Mouse (Mus musculus) lung, postnatal 4 days (tissue): ENCODE measurements at regions not wholly inside any gene's neighbourhood (a gene's known extent, or its start where the extent isn't known, plus 50 kb on each side); places are given as distances from the start of the nearest gene placed in this dataset.

Experiments used
- DNase-seq, 2 experiments: peaks; one replicate each; pipeline ENCODE4 v3.0.0; 2021

DNA sequence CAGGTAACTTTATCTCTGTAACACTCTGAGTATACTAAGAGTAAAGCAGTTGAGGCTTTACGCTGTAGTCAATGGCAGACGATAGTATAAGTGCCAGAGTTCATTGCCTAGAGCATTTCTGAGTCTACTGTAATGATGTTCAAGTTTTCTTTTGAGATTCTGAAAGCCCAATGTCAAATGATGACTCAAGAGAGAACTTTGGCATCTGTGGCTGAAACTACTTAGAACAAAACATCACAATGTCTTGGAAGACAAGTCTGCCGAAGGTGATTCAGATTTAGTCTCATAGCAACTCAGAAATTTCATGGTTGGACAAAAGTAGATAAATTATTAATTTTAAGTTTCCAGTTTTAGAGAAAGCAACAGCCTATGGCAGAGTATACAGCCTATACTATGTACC, 474.2 kb upstream of the A1bg start:
- no peak for DNase-seq

DNA sequence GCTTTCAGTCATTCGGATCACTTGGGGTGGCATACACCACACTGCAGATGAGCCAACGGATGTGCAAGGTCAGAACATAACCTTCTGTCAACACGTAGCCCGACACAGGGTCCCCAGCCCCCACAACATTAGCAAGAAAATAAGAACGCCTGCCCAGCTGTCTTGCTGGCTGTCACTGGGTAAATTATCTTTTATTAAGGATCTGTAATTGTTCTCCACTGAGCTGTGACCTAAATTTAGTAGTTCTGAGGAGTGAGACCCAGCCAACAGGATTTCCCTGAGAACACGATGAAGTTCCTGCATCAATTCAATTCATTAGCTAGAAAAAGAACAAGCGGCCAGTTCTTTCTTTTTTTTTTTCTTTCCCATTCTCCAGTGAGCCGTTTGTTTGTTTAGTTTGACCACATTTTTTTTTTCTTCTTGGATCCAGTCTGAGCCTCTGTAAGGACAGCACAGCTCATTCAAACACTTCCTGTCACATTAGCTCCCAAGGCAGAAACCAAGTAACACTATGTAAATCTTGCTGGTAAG, 472.5 kb upstream of the A1bg start:
- peak; percentile 40 to 66 for DNase-seq

DNA sequence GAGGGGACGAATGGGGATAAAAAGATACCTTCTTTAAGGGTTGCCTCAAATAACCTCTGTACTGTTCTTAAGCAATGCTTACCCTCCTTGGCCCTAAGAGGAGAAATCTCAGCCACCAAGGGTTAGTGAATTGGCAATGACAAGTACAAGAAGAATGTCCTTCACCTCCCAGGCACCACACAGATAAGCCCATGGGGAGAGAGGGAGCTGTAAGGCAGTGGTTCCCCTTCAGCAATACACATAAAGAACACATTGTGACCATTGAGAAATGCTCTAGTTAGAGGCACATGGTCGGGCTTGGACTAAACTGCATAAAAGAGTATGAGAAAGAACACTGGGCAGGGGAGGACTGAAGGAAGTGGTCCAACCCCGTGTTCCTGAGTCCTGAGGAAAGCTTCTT, 457.9 kb upstream of the A1bg start:
- no peak for DNase-seq

DNA sequence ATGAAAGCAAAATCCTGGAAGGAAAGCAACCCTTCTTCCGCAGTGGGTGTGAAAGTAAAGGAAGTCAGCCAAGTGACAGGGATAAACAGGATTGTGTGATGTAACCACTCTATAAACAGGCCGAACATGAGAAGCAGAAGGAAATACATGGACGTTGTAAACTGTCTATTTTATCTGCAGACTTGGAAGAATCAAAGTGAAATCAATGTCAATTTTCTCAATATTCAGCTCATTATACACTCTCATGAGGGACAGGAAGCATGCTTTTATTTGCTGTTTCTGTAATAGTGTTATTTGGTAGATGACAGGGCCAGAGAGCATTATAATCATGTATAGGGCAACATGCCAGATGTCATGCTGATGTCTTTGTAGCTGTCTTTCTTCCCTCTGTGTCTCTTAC, 443.5 kb upstream of the A1bg start:
- peak in 1 of 2 experiments; percentile 19 for DNase-seq

DNA sequence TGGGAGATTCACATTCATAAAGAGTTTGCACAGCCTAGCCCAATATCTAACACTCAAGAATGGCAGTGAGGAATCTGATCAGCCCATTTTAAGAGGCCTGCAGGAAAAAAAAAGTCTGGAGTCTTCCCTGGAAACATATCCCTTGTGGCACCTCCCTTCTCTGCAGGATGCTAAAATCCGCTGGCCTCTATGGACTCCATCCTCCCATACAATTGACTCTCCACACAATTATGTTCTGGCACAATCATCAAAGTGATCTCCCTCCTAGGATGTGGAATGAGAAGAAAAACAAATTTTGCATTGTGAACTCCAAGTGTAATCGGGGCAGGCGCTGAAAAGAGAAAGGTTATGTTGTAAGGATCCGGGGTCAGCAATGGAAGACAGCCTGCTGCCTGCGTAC, 442.7 kb upstream of the A1bg start:
- DNase-seq: peak in 1 of 2 experiments; percentile 4

DNA sequence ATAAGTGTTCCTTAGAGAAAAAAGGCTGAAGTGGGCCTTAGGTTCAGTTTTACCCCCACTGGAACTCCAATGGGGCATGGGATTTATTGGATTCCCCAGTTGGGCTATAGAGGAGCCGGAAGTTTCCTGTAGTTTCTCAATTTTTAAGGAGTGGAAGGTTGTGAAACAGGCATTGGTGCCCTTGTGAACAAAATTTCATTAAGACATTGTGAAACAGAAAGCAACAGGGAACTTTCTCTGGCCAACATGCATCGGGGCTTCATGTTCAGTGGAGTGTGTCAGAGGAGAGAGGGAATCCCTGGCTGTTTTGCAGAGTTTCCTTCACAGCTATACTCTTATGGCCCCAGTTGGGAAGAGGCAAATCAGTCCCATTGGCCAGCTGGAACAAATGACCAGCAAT, 441.6 kb upstream of the A1bg start:
- DNase-seq: no peak

DNA sequence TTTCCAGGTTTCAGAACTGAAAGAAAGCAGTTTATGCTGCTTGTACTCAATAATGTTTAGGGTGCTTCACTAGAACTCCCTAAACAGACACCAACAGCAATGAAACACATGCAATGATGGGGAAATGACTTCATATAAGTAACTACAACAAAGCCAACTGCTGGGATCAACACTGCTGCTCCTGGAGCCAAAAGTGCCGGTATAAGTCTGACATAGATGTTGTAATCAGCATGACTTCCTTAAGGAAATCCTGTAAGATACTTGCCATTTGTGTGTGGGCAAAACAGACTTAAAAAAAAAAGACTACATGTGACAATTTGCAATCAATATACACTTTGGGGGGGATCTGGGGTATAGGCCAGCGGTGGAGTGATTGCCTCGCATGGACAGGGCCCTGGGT, 438.4 kb upstream of the A1bg start:
- peak in 1 of 2 experiments; percentile 24 for DNase-seq

DNA sequence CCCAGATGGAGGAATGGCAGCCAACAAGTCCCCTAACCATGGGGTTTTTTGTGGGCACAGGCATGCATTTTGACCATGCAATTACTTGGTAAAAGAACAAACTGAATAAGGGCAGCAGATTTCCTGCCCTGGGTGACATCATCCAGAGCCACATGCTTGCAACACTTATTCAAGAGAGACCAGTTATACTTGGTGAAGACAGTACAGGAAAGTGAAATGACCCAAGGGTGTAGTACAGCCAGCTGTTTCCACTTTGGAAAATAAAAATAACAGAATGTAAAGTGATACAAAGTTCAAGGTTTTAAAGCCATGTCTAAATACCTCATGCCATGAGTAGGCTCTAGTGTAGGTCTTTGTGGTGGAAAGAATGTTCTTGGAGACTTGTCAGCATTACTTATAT, 432.5 kb upstream of the A1bg start:
- no peak for DNase-seq

DNA sequence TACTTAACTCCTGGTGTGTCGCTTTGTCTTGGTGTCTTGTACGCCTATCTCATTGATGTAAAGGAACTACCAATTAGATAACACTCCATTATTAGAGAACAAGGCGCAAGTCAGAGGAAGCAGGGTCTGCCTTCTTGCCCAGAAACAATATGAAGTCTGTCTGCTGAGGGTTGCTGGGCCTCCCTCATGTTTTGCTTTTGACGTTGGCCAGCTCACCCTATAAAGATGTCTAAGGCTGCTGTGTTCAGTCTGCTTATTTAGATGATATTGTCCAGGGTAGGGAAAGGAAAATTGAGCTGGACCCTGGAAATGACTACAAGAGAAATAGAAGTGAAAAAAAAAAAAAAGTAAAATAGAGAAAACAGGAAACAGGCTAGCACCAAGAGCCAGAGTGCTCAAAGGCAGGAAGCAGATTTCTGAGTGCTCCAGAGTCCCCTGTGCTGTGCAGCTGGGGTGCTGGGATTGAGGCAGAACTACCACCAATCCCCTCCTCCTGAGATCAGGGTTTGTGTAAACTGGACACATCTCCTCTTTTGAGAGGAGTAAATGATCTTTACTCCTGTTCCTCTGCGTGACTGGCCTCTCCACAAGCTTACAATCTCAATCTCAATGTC, 429.0 kb upstream of the A1bg start:
- no peak for DNase-seq

DNA sequence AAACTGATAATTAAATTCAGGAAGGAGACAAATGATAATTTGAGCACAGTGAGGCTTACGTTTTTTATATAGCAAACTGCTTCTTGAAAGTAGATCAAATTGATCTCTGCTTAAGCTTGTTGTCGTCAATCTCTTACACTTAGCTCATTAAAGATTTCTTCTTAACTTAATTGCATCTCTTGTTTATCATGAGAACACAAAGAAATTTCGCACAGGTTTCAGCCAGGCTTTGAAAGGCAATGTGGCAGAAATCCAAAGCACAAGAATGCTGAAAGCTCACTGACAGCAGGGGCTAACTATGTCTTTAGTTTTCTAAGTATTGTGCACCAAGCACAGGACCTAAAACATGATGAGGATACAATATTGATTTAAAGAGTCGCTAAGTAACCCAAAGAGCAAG, 422.3 kb upstream of the A1bg start:
- no peak for DNase-seq

DNA sequence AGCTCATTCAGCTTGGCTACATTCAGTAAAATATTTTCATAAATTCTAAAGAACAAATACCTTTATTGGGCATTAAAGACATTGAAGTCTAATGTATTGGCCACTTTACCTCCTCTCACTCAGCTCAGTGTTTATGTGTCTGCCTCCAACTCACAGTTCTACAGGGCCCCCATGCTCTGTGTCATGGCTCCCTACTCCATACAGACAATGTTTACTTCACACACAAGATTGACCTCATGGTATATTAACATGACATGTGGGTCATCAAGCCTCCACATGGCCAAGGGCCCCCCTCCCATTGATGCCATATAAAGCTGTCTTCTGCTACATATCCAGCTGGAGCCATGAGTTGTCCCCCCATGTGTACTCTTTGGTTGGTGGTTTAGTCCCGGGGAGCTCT, 419.8 kb upstream of the A1bg start:
- DNase-seq: no peak

DNA sequence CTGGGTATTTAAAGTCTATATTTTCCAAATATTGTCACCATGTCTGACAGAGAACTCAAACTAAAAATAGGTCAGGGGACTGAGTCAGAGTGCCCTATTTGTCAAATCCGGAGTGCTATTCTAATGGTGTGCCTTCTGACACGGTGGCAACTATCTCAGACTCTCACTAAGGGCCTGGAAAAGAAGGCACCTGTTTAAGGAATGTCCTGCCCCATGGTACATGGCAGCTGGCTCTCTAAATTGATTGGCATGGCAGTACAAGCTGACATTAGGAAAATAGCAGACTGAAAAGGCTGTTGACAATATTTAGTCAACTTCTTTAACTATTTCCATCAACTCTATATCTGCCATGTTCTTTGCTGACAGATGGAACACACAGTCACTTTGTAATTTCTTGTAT, 405.1 kb upstream of the A1bg start:
- no peak for DNase-seq

DNA sequence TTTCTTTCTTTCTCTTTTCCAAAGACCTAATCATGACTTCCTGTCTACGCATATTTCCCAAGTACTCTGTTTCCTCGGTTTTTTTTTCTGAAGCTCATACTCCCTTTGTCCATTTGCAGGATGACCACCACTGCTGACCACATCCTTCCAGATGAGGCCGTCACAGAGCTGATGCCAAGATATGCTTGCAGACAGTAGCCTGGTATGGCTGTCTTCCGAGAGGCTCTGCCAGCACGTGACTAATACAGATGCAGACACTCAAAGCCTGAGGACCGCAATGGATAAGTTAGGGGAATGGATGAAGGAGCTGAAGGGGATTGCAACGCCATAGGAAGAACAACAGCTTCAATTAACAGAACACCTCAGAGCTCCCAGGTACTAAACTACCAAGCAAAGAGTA, 399.4 kb upstream of the A1bg start:
- no peak for DNase-seq

DNA sequence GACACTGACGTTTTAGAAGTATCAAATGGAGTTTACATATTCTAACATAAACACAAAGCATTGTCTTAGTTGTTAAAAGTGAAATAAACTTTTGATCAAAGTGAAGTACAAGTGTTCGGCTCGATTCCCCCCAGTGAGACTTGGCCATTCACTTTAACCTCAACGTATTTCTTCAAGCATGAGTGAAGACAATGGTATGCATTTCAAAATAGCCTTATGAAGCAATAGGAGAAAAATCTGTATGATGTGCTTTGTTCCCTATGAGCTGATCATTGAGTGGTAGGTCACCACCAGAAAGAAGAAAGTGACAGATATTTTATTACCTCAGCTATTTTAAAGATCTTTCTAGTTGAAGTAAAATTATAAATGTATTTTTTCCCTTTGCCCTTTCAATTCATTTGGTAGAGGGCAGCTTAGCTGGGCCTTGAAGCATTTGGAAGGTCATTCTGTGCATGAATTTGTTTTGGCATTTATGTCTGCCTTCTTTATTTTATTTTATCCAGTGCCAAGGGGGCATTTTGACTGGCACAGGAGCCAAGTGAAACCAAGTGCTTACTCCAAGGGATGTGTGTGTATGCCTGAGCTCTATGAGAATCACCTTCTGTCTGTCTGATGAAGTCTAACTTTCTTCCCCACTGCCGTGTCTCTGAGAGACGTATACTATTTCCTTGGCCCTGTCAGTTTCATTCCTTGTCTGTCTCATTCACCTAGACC, 386.8 kb upstream of the A1bg start:
- no peak for DNase-seq

DNA sequence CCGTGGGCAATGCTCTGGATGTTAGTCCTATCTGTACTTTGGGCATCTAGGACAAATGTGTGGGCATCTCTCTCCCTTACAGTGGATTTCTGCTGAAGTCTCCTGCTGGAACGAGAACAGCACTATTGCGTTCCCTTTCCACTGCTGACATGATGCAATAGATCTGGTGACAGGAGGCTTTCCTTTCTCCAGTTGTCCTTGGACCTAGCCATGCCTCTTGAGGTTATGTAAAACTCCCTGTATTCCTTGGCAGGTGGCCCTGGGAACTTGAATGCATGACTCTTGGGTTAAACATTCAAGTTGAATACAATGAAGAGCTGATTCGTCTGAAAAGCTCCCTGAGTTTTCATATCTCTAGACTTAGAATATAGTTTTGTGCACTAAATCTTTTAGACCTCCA, 386.1 kb upstream of the A1bg start:
- peak; percentile 33 to 46 for DNase-seq

DNA sequence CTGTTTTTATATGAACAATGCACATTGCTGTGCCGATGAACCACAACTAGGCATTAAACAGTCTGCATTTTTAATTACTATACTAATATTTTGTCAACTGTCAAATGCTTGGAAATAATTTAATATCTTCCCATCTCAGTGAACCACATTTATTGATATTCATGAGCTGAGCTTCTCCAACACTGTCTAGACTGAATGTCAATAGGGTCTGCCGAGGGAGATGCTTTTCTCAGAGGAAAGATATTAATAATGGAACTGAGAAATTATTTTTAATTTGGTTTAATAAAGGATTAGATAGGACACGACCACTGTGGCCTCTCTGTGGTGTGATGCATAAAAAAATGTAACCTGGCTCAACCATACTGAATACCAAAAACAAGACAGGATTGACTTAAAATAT, 381.7 kb upstream of the A1bg start:
- no peak for DNase-seq

DNA sequence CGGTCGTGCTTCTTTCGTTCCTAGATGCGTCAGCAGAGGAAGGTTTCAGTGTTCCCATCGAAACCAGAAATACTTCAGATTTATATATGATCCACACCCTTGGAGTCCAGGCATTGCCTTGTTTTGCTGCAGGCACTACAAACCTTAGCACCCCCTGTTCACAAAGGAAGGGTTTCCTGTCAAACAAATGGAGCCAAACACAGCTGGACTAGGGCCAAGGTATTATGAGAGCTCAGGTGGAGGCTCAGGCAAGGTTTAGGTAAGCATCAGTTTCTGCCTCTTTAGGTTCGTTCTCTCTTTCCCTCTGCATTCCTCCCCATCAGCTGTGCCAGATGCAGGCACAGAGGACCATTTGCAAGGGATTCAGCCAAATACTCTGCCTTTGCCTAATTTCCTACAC, 377.0 kb upstream of the A1bg start:
- DNase-seq: no peak

DNA sequence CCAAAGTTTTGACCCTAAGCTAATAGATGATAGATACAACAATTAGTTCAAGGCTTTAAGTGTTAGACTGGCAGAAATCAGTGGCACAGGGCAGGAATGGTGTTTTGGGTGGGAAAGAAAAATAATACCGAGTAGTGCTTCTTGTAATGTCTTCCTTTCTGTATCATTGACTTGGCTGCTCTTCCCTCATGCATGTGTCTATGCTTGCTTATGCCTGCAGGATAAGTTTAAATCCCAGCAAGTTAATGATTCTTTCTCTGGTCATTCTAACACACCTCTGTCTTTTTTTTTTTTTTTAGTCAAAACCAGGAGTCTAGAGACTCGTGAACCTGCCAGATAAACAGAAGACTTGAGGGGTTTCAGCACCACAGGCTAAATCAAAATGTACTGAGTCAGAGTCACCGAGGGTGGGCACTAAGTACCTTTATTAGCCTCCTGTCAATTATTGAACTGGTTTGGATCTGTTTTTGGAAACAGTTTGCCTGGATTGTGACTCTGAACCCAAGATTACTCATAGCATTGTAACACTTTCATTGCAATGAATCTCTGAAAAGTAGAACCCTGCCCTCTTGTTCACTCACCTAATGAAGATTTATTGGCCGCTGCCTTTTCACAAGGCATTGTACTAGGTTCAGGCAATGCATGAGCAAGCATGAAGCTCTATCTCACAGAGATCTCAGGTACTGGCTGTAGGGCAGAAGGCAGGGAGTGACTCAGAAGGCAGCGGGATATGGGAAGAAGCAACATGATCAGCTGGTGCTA, 374.8 kb upstream of the A1bg start:
- no peak for DNase-seq

DNA sequence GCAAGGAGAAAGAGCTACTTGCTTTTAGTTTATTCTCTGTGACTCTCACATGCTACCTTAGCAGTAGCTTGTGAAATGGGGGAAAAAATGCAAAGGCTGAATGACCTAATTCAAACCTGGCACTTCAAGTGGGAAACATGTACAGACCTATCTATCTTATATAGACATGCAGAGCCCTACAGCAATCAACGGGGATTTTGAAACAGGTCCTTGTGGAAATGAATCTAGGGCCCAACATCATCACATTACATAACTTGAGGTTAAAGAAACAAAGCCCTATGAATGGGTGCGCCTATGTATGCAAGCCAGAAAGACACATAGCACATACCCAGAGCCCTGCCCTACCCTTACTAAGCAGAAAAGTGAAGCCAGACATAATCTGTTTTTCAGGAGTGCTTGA, 371.8 kb upstream of the A1bg start:
- DNase-seq: no peak

DNA sequence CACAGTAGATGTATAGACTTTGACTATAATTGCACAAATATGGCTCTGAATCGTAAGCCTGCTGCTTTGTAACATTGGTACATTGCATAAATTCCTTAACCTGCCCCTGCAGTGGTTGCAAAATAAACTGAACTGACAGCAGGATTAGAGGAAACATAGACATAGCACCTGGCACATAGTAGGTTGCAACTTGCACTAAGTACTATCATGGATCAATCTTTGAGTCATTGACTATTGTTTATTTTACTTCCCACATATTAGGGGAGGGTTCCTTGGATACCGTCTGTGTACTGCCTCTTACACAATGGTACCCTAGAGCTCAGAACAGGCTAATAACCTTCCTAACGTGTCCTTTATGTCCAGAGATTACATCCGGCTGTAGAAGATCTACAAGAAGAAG, 371.3 kb upstream of the A1bg start:
- DNase-seq: no peak

DNA sequence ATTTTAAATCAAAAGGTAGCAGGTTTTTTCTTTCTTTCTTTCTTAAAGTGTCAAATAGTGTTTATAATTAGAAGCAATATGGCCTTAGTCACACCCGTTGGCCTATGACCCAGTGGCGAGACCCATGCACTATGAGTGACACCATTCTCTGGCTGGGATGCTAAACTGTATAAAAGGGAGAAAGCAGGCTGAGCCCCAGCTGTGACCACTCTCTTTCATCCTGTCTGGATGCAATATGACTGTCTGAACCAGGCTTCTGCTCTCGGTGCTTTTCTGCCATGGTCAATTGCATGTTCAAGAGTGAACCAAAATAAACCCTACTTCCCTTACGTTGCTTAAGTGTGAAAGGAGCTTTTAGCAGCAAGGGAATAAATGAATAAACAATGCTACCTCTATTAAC, 346.0 kb upstream of the A1bg start:
- DNase-seq: peak; percentile 7 to 28

DNA sequence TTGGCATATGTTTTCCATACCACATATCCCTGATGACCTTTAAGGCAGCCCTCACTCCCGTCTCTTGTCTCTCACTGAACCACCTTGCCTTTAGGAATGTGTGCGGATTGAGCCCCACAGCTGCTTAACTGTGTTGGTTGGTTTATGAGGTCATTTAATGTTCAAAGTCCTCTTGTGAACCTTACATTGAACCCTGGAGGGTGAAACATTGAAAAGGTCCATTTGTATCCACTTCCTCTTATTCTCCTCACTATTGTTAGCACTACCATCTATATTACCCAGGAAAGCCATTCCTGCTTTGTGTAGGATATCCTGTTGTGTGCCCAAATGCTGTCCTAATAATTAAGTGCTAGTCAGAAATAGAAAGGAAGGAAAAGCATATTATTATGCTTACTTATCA, 336.2 kb upstream of the A1bg start:
- no peak for DNase-seq

DNA sequence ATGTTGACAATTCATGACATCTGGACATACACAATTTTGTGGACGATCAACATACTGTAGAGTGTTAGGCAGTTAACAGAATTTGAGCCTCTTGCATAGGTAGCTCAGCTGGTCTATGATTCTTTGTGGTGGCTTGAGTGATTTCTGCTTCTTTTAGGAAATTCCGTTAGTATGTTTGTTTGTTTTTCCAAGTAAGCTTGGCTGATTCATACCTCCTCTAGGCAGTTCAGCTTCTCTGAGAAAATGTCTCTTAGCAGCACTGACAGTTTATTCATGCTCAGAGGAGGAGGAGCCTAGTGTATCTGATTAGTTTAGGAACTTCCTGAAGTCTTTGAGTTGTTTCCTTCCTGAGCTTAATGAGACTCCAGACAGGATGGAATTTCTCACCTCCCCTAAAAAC, 321.7 kb upstream of the A1bg start:
- no peak for DNase-seq

DNA sequence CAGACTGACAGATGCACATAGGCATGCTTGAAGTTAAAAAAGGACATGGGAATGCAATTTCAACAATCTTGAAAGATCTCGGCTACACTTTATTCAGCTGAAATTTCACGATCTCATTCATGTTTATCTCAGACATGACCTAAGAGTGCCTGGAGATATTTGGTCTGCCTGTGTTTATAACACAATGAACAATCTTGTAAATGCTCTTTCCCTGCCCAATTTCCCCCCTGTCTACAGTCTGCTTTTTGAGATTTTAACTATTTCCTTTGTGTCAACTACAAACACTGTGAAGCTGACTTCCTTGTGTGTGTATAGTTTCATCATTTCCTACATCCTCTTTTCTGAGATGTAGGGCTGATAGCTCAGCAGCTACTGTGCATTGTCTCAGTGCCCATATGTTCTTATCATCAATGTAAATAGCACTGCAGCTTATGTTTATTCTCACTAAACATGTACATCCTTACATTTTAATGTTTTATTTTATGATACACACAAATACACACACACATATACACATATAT, 319.4 kb upstream of the A1bg start:
- DNase-seq: no peak
